Mouse (Mus musculus): ENCODE results near the gene Ankrd17.

DNA sequence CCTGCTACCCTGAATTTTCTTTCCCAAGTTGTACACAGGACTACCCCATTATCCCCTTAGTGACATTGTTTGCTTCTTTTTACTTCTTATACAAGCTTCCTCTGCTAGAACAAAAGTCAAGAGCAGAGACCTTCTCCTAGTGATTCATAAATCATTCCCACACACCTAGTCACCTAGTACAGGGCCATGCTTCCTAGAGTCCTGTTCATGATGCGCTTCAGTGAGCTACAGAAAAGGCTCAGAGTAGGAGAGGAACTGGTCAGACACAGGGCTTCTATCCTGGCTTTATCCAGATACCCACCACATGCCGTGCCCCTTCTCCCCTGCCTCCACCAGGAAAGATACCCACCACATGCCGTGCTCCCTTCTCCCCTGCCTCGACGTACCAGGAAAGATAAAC lies 187.3 kb downstream of the Ankrd17 start:
- TF ChIP-seq CTCF (IDR thresholded peaks at IDR 0.05; ENCODE audit: low read depth, low read length) (no peak), POLR2A (IDR thresholded peaks at IDR 0.05; ENCODE audit: extremely low read depth, insufficient read depth, low read length) (no peak)
